Mouse (Mus musculus): ENCODE data around the gene Cers2. TPM values are rescaled to one million over a fixed set of nuclear protein-coding genes. Genes with fewer than 3 reads are reported as not detected.

Gene Cers2
- 124 and 125 TPM in 2 replicates for polyA plus RNA-seq (2015; fragmentation: Nextera tagmentation; extraction: Ambion mirVana)

DNA sequence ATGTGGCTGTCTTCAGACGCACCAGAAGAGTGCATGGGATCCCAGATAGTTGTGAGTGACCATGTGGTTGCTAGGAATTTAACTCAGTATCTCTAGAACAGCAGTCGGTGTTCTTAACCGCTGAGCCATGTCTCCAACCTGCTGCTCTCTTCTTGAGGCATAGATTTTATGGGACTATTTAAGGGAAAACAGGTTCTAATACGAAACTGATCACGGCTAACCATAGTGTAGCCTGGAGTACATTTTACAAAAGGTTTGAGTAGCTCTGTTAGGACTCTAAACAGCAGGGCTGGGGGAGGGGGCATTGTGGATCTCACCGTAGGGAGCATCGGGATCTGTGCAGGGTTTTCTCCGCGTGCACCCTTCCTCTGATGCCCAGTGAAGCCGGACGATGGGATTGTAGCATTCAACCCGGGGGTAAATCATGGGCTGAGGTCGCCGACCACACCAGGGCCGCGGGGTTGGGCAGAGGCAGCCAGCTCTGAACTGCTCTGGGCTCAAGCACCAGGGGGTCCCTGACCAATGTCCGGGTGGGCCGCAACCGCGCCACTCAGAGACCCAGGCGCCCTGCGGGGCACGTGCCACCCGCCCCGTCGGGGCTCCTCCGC, at the start of gene Cers2:
Gene Cers2, plus strand, starts transcription at position 306 of the 608 bp plus-strand sequence.
- Histone ChIP-seq H3K9ac (replicated peaks) (peak within 1 kb of the TSS; percentile 94), H3K4me1 (ENCODE audit: insufficient read depth) (peaks cover 54% of the 10 kb centered on the region), H3K4me2 (ENCODE audit: low read depth, low read length) (peak within 1 kb of the TSS; percentile 87), H3K4me3 (ENCODE audit: low read depth, low read length) (peak within 1 kb of the TSS; percentile 78), H3K27ac (ENCODE audit: low read depth) (peak within 1 kb of the TSS; percentile 96), H3K9me3 (ENCODE audit: low read length) (no peaks in the 10 kb centered on the region), H3K36me3 (replicated peaks; ENCODE audit: insufficient read depth, low read length) (no peaks in the 10 kb centered on the region), H3K27me3 (ENCODE audit: insufficient read depth, low read length) (no peaks in the 10 kb centered on the region)
- DNase-seq (no peak), ATAC-seq (no peak)
- TF ChIP-seq CTCF (IDR thresholded peaks at IDR 0.05; ENCODE audit: low read depth) = no peak
- no peak for TF ChIP-seq EP300 (IDR thresholded peaks at IDR 0.05; ENCODE audit: low read depth)
- 4% methylated on average over 27 of the region's 27 CpGs for WGBS (ENCODE audit: insufficient replicate concordance)

DNA sequence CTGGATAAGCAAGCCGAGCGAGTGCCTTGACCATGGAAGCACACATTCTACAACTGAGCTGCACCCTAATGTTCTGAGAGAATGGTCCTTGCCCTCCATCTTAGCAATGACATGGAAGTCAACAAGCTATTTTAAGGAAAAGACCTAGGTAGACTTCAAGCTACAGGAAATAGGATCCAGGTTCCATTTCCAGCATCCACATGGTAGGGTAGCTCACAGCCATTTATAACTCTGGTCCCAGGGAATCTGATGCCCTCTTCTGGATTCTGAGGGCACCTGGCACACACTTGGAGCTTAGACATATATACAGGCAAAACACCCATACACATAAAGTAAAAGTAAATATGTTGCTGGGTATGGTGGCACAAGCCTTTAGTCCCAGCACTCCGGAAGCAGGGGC, 48.5 kb upstream of the Cers2 start:
- WGBS (ENCODE audit: insufficient replicate concordance) = 92% methylated on average over 3 of the region's 3 CpGs
- ATAC-seq = no peak

DNA sequence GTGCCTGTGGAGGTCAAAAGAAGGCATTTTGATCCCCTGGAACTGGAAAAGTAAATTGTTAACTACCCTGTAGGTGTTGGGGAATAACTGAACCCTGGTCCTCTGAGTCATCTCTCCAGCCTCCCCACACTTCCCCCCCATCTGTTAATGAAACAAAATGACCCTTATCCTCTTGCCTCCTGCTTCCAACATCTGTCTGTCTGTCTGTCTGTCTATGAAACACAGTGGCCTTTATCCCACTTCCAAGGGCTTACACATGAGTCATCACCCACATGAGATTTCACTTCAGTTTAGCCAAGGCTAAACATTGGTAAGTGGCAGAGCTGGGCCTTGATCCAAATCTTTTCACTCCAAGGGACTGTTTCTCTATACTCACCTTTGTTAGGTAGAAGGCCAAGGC, 46.7 kb upstream of the Cers2 start:
- TF ChIP-seq EP300 (IDR thresholded peaks at IDR 0.05; ENCODE audit: low read depth) (peak; percentile 80), CTCF (IDR thresholded peaks at IDR 0.05; ENCODE audit: low read depth) (no peak)
- Histone ChIP-seq H3K36me3 (replicated peaks; ENCODE audit: insufficient read depth, low read length) (peaks cover 6% of the 10 kb centered on the region; the same call in 1 of the 2 replicates), H3K27ac (ENCODE audit: low read depth) (peak overlapping the region; percentile 83)

More for the DNA sequence above, 48.5 kb upstream of the Cers2 start:
- no peak for TF ChIP-seq EP300 (IDR thresholded peaks at IDR 0.05; ENCODE audit: low read depth)
- TF ChIP-seq CTCF (IDR thresholded peaks at IDR 0.05; ENCODE audit: low read depth) = no peak
- Histone ChIP-seq H3K4me3 (ENCODE audit: low read depth, low read length) (no peak overlapping the region), H3K9me3 (ENCODE audit: low read length) (no peaks in the 10 kb centered on the region), H3K36me3 (replicated peaks; ENCODE audit: insufficient read depth, low read length) (peaks cover 6% of the 10 kb centered on the region), H3K27ac (ENCODE audit: low read depth) (no peak overlapping the region), H3K4me1 (ENCODE audit: insufficient read depth) (0 out of 2 replicates have a peak, but pooled peaks cover 6% of the 10 kb centered on the region), H3K27me3 (ENCODE audit: insufficient read depth, low read length) (no peaks in the 10 kb centered on the region), H3K4me2 (ENCODE audit: low read depth, low read length) (no peak overlapping the region), H3K9ac (replicated peaks) (no peak overlapping the region)
- no peak for DNase-seq

GRCm38 (mm10) chr3:95269789-95270188, 44.8 kb upstream of the Cers2 start:
- Histone ChIP-seq H3K27ac (ENCODE audit: low read depth) (no peak overlapping the region), H3K9ac (replicated peaks) (no peak overlapping the region), H3K36me3 (replicated peaks; ENCODE audit: insufficient read depth, low read length) (peaks cover 6% of the 10 kb centered on the region; the same call in 1 of the 2 replicates), H3K4me2 (ENCODE audit: low read depth, low read length) (no peak overlapping the region), H3K4me1 (ENCODE audit: insufficient read depth) (0 out of 2 replicates have a peak, but pooled peaks cover 6% of the 10 kb centered on the region), H3K27me3 (ENCODE audit: insufficient read depth, low read length) (no peaks in the 10 kb centered on the region), H3K9me3 (ENCODE audit: low read length) (no peaks in the 10 kb centered on the region), H3K4me3 (ENCODE audit: low read depth, low read length) (no peak overlapping the region)
- ATAC-seq = no peak
- TF ChIP-seq EP300 (IDR thresholded peaks at IDR 0.05; ENCODE audit: low read depth) (no peak), CTCF (IDR thresholded peaks at IDR 0.05; ENCODE audit: low read depth) (no peak)
- DNase-seq = no peak
- WGBS (ENCODE audit: insufficient replicate concordance) = 86% methylated on average over 5 of the region's 5 CpGs

More for the DNA sequence above, 46.7 kb upstream of the Cers2 start:
- H3K4me3 ChIP-seq (ENCODE audit: low read depth, low read length) = no peak overlapping the region
- 0 out of 2 replicates have a peak, but pooled peaks cover 6% of the 10 kb centered on the region for H3K4me1 ChIP-seq (ENCODE audit: insufficient read depth)
- DNase-seq = peak; percentile 25
- H3K4me2 ChIP-seq (ENCODE audit: low read depth, low read length) = no peak overlapping the region
- no peak overlapping the region for H3K9ac ChIP-seq (replicated peaks)
- no peaks in the 10 kb centered on the region for H3K9me3 ChIP-seq (ENCODE audit: low read length)
- peak; percentile 84 for ATAC-seq
- H3K27me3 ChIP-seq (ENCODE audit: insufficient read depth, low read length) = no peaks in the 10 kb centered on the region

GRCm38 (mm10) chr3:95270766-95271364, 43.7 kb upstream of the Cers2 start:
- 85% methylated on average over 12 of the region's 12 CpGs for WGBS (ENCODE audit: insufficient replicate concordance)
- no peak for ATAC-seq
- TF ChIP-seq EP300 (IDR thresholded peaks at IDR 0.05; ENCODE audit: low read depth) (no peak), CTCF (IDR thresholded peaks at IDR 0.05; ENCODE audit: low read depth) (no peak)

DNA sequence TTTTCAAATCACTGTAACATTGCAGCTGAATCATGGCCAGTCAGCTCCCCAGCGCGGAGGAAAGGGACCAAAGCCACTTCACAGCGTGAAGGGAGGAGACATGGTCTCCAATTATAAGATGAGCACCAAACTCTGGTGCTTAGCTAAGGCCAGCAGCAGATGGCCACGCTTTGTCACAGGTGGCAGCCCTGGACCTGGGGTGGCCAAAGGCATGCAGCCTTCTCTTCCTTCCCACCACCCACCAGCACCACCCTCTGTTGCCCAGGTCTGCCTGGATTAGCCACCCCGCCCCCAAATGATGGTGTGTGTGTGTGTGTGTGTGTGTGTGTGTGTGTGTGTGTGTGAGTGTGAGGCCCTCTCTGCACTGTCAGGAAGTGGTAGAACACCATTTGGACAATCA, 41.1 kb upstream of the Cers2 start:
- peaks cover 16% of the 10 kb centered on the region for H3K4me1 ChIP-seq (ENCODE audit: insufficient read depth)
- no peak overlapping the region for H3K9ac ChIP-seq (replicated peaks)
- H3K9me3 ChIP-seq (ENCODE audit: low read length) = no peaks in the 10 kb centered on the region
- no peaks in the 10 kb centered on the region for H3K27me3 ChIP-seq (ENCODE audit: insufficient read depth, low read length)
- no peak overlapping the region for H3K4me3 ChIP-seq (ENCODE audit: low read depth, low read length)
- no peak overlapping the region for H3K27ac ChIP-seq (ENCODE audit: low read depth)
- DNase-seq = no peak
- ATAC-seq = no peak
- WGBS (ENCODE audit: insufficient replicate concordance) = 76% methylated on average over 5 of the region's 5 CpGs
- TF ChIP-seq EP300 (IDR thresholded peaks at IDR 0.05; ENCODE audit: low read depth) (no peak), CTCF (IDR thresholded peaks at IDR 0.05; ENCODE audit: low read depth) (no peak)
- H3K36me3 ChIP-seq (replicated peaks; ENCODE audit: insufficient read depth, low read length) = no peaks in the 10 kb centered on the region
- no peak overlapping the region for H3K4me2 ChIP-seq (ENCODE audit: low read depth, low read length)

More at GRCm38 (mm10) chr3:95270766-95271364, 43.7 kb upstream of the Cers2 start:
- H3K36me3 ChIP-seq (replicated peaks; ENCODE audit: insufficient read depth, low read length) = peaks cover 3% of the 10 kb centered on the region; the same call in 1 of the 2 replicates
- H3K9ac ChIP-seq (replicated peaks) = no peak overlapping the region
- DNase-seq = no peak
- no peak overlapping the region for H3K4me2 ChIP-seq (ENCODE audit: low read depth, low read length)
- H3K9me3 ChIP-seq (ENCODE audit: low read length) = no peaks in the 10 kb centered on the region
- H3K4me1 ChIP-seq (ENCODE audit: insufficient read depth) = peaks cover 11% of the 10 kb centered on the region
- H3K27me3 ChIP-seq (ENCODE audit: insufficient read depth, low read length) = no peaks in the 10 kb centered on the region
- no peak overlapping the region for H3K27ac ChIP-seq (ENCODE audit: low read depth)
- H3K4me3 ChIP-seq (ENCODE audit: low read depth, low read length) = no peak overlapping the region

Measured in liver, postnatal 0 days (tissue).